9 mouse cellular contexts compared by ENCODE assay signal in the genomic region with DNA sequence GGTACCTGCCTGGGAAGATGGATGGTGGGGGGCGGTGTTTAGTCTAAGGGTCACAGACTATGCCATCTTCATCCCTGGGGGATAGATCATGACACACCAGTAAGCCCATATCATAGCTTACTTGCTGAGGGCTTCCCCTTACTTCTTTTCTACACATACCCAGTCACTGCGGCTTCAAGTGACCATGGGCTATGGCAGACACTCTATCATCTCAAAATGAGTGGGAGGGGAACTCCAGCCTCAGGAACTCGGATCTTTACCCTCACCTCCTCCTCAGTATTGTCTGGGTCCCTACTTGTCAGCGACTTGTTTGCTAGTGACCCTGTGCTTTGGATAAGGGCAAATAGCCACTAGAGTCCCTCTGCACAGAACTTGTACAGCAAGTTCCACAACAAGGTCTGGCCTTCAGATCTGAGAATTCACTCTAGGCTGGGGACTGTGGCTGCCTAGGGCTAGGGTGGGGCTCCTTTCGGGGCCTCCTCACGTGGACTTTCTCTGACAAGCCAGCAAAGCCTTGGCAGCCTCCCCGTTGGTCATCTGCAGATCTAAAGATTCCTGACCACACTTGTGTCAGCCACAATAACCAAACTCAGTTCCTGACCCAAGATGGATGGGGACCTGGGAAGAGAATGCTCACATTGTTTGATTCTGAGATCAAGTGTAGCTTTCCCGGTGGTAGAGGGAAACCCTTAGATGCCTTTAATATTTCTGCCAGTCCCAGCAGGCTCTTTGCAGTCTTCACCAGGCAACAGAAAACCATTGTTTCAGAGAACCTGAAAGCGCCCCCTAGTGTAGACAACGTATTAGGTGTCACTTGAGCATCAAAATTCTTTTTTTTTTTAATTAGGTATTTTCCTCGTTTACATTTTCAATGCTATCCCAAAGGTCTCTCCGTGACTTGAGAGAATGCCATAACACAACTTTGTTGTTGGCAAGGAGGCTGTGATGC. TPM values are rescaled to one million over a fixed set of nuclear protein-coding genes. Genes with fewer than 3 reads are reported as not detected.
A peak's percentile ranks its signal among the peaks of the same experiment; 100 is the strongest.
DNase-seq lines count a peak whose midpoint lies in the region; ATAC-seq and TF ChIP-seq lines count a peak whose summit lies in the region.
"Had no signal": no experiment of that assay in that cellular context is flagged by ENCODE, and none has a peak within 500 bp of the region (broad histone marks: within the 10 kb centered on the region; RNA-seq: fewer than 3 reads in every experiment).

No protein-coding gene starts in this region.

- no peak overlapping the region for H3K9ac ChIP-seq in embryonic facial prominence, embryonic 13.5 days
- H3K9ac ChIP-seq in lung, embryonic 14.5 days: no peak overlapping the region
- H3K9ac ChIP-seq: heart, embryonic 15.5 days had no signal

- peak; percentile 24 to 35 for DNase-seq in cerebellum, adult 18-20 months
- DNase-seq in B cell, adult 2 months: peak; percentile 2 to 12
- peak; percentile 73 for DNase-seq in lung, embryonic 14.5 days
- DNase-seq in heart, adult 9 months (ENCODE audit: low spot score in 2 of 2): no peak
- DNase-seq in T-cell, adult 2 months (ENCODE audit: low spot score): no peak
- DNase-seq in heart, adult 11 months: no peak

- TF ChIP-seq CTCF in lung, embryonic 14.5 days (IDR thresholded peaks at IDR 0.05; ENCODE audit: low read depth): peak; percentile 46

- ATAC-seq in cerebellum, adult (ENCODE audit: insufficient number of reproducible peaks, low FRiP score, low TSS enrichment): no peak
- ATAC-seq in embryonic facial prominence, embryonic 13.5 days (ENCODE audit: insufficient number of reproducible peaks, insufficient read depth, low FRiP score, low TSS enrichment, low read depth): no peak
- ATAC-seq in lung, embryonic 14.5 days (ENCODE audit: insufficient read depth): peak; percentile 73

- no peaks in the 10 kb centered on the region for H3K27me3 ChIP-seq in embryonic facial prominence, embryonic 13.5 days
- no peaks in the 10 kb centered on the region for H3K27me3 ChIP-seq in lung, embryonic 14.5 days (ENCODE audit: insufficient read depth, low read length)

- H3K27ac ChIP-seq in embryonic facial prominence, embryonic 13.5 days: 0 out of 2 replicates have a peak overlapping the region, but pooled peaks have one; percentile 4
- peak overlapping the region; percentile 61; the same call in 1 of the 2 replicates for H3K27ac ChIP-seq in lung, embryonic 14.5 days (ENCODE audit: low read depth)
- H3K27ac ChIP-seq: heart, embryonic 15.5 days had no signal

- no peak overlapping the region for H3K4me3 ChIP-seq in embryonic facial prominence, embryonic 13.5 days
- H3K4me3 ChIP-seq in lung, embryonic 14.5 days (ENCODE audit: low read depth, low read length): no peak overlapping the region
- H3K4me3 ChIP-seq: heart, embryonic 15.5 days had no signal

- H3K9me3 ChIP-seq in embryonic facial prominence, embryonic 13.5 days: no peaks in the 10 kb centered on the region
- no peaks in the 10 kb centered on the region for H3K9me3 ChIP-seq in lung, embryonic 14.5 days (ENCODE audit: low read depth, low read length)
- H3K9me3 ChIP-seq: heart, embryonic 15.5 days had no signal

- H3K36me3 ChIP-seq in embryonic facial prominence, embryonic 13.5 days: no peaks in the 10 kb centered on the region
- no peaks in the 10 kb centered on the region for H3K36me3 ChIP-seq in lung, embryonic 14.5 days (ENCODE audit: insufficient read depth)
- H3K36me3 ChIP-seq: heart, embryonic 15.5 days had no signal

- peaks cover 13% of the 10 kb centered on the region for H3K4me1 ChIP-seq in embryonic facial prominence, embryonic 13.5 days
- 0 out of 2 replicates have a peak, but pooled peaks cover 3% of the 10 kb centered on the region for H3K4me1 ChIP-seq in lung, embryonic 14.5 days (ENCODE audit: insufficient read depth)

- WGBS in embryonic facial prominence, embryonic 13.5 days: 46% methylated on average over 12 of the region's 12 CpGs
- WGBS in lung, embryonic 14.5 days: 45% methylated on average over 12 of the region's 12 CpGs

- H3K4me2 ChIP-seq in embryonic facial prominence, embryonic 13.5 days: no peak overlapping the region
- no peak overlapping the region for H3K4me2 ChIP-seq in lung, embryonic 14.5 days
- H3K4me2 ChIP-seq: heart, embryonic 15.5 days had no signal

RNA-seq across cellular contexts. Expression of a gene that starts 24.0 kb away (rescaled TPM):
- 2.5 and 3.1 TPM in 2 replicates for polyA plus RNA-seq in embryonic facial prominence, embryonic 13.5 days (2015; fragmentation: Nextera tagmentation; extraction: Ambion mirVana)
- polyA plus RNA-seq in lung, embryonic 14.5 days (2014; fragmentation: Nextera tagmentation; extraction: Ambion mirVana): 1.2 and 1.7 TPM in 2 replicates

Comparison
In these comparisons a context has a peak if more than half of its experiments do, and no peak if none do; other contexts are left out.
1. DNase-seq: peak in cerebellum, adult 18-20 months (2 of 2), B cell, adult 2 months (2 of 2) and lung, embryonic 14.5 days (single experiment); none in heart, adult 9 months (0 of 2), T-cell, adult 2 months (single experiment) and heart, adult 11 months (single experiment).